Mouse (Mus musculus): ENCODE measurements at regions not wholly inside any gene's neighbourhood (a gene's known extent, or its start where the extent isn't known, plus 50 kb on each side); places are given as distances from the start of the nearest gene placed in this dataset.

- DNase-seq, result no peak
- Histone ChIP-seq H3K4me3 (ENCODE audit: control insufficient read depth, insufficient read depth, low read length) (no peak overlapping the region), H3K4me1 (replicated peaks; ENCODE audit: control insufficient read depth, insufficient read depth, low read length) (no peaks in the 10 kb centered on the region), H3K27me3 (ENCODE audit: control insufficient read depth, insufficient read depth, low read length) (no peaks in the 10 kb centered on the region), H3K27ac (ENCODE audit: control insufficient read depth, insufficient read depth, low read length) (no peak overlapping the region), H3K36me3 (ENCODE audit: control insufficient read depth, insufficient read depth, low read length) (no peaks in the 10 kb centered on the region)
- TF ChIP-seq CTCF (IDR thresholded peaks at IDR 0.05; ENCODE audit: borderline replicate concordance, control insufficient read depth, extremely low read depth, insufficient read depth, low read length, poor library complexity) (no peak), POLR2A (IDR thresholded peaks at IDR 0.05; ENCODE audit: control insufficient read depth, extremely low read depth, insufficient read depth, low read length, poor library complexity) (no peak)
- 71% methylated on average over 3 of the region's 3 CpGs for WGBS
Observed at GRCm38 (mm10) chr10:37494552-37495166, 355.9 kb upstream of the Marcks start.

- TF ChIP-seq POLR2A (IDR thresholded peaks at IDR 0.05; ENCODE audit: control insufficient read depth, extremely low read depth, insufficient read depth, low read length, poor library complexity), result no peak
- TF ChIP-seq CTCF (IDR thresholded peaks at IDR 0.05; ENCODE audit: borderline replicate concordance, control insufficient read depth, extremely low read depth, insufficient read depth, low read length, poor library complexity), result no peak
- Histone ChIP-seq H3K4me1 (replicated peaks; ENCODE audit: control insufficient read depth, insufficient read depth, low read length) (no peaks in the 10 kb centered on the region), H3K4me3 (ENCODE audit: control insufficient read depth, insufficient read depth, low read length) (no peak overlapping the region), H3K27me3 (ENCODE audit: control insufficient read depth, insufficient read depth, low read length) (no peaks in the 10 kb centered on the region), H3K27ac (ENCODE audit: control insufficient read depth, insufficient read depth, low read length) (no peak overlapping the region), H3K36me3 (ENCODE audit: control insufficient read depth, insufficient read depth, low read length) (no peaks in the 10 kb centered on the region)
- 94% methylated on average over 2 of the region's 2 CpGs for WGBS
- DNase-seq, result no peak
Observed at GRCm38 (mm10) chr10:37494098-37494497, 355.4 kb upstream of the Marcks start.

GRCm38 (mm10) chr10:37484311-37485023 is 345.7 kb upstream of the Marcks start:
- DNase-seq, result no peak
- WGBS, result 90% methylated on average over 6 of the region's 6 CpGs
- H3K4me1 ChIP-seq (replicated peaks; ENCODE audit: control insufficient read depth, insufficient read depth, low read length), result no peaks in the 10 kb centered on the region
- no peak overlapping the region for H3K4me3 ChIP-seq (ENCODE audit: control insufficient read depth, insufficient read depth, low read length)
- H3K27ac ChIP-seq (ENCODE audit: control insufficient read depth, insufficient read depth, low read length), result no peak overlapping the region
- no peaks in the 10 kb centered on the region for H3K27me3 ChIP-seq (ENCODE audit: control insufficient read depth, insufficient read depth, low read length)
- TF ChIP-seq POLR2A (IDR thresholded peaks at IDR 0.05; ENCODE audit: control insufficient read depth, extremely low read depth, insufficient read depth, low read length, poor library complexity) (no peak), CTCF (IDR thresholded peaks at IDR 0.05; ENCODE audit: borderline replicate concordance, control insufficient read depth, extremely low read depth, insufficient read depth, low read length, poor library complexity) (no peak)
- no peaks in the 10 kb centered on the region for H3K36me3 ChIP-seq (ENCODE audit: control insufficient read depth, insufficient read depth, low read length)

- H3K36me3 ChIP-seq (ENCODE audit: control insufficient read depth, insufficient read depth, low read length), result no peaks in the 10 kb centered on the region
- no peak overlapping the region for H3K27ac ChIP-seq (ENCODE audit: control insufficient read depth, insufficient read depth, low read length)
- TF ChIP-seq CTCF (IDR thresholded peaks at IDR 0.05; ENCODE audit: borderline replicate concordance, control insufficient read depth, extremely low read depth, insufficient read depth, low read length, poor library complexity) (no peak), POLR2A (IDR thresholded peaks at IDR 0.05; ENCODE audit: control insufficient read depth, extremely low read depth, insufficient read depth, low read length, poor library complexity) (no peak)
- WGBS, result 91% methylated on average over 4 of the region's 4 CpGs
- no peak overlapping the region for H3K4me3 ChIP-seq (ENCODE audit: control insufficient read depth, insufficient read depth, low read length)
- DNase-seq, result no peak
- no peaks in the 10 kb centered on the region for H3K27me3 ChIP-seq (ENCODE audit: control insufficient read depth, insufficient read depth, low read length)
- H3K4me1 ChIP-seq (replicated peaks; ENCODE audit: control insufficient read depth, insufficient read depth, low read length), result no peaks in the 10 kb centered on the region
Observed at GRCm38 (mm10) chr10:37483521-37483920, 344.8 kb upstream of the Marcks start.

- H3K27me3 ChIP-seq (ENCODE audit: control insufficient read depth, insufficient read depth, low read length), result no peaks in the 10 kb centered on the region
- no peak overlapping the region for H3K27ac ChIP-seq (ENCODE audit: control insufficient read depth, insufficient read depth, low read length)
- 92% methylated on average over 1 of the region's 1 CpGs for WGBS
- H3K36me3 ChIP-seq (ENCODE audit: control insufficient read depth, insufficient read depth, low read length), result no peaks in the 10 kb centered on the region
- H3K4me3 ChIP-seq (ENCODE audit: control insufficient read depth, insufficient read depth, low read length), result no peak overlapping the region
- no peak for DNase-seq
- no peaks in the 10 kb centered on the region for H3K4me1 ChIP-seq (replicated peaks; ENCODE audit: control insufficient read depth, insufficient read depth, low read length)
- no peak for TF ChIP-seq CTCF (IDR thresholded peaks at IDR 0.05; ENCODE audit: borderline replicate concordance, control insufficient read depth, extremely low read depth, insufficient read depth, low read length, poor library complexity)
- TF ChIP-seq POLR2A (IDR thresholded peaks at IDR 0.05; ENCODE audit: control insufficient read depth, extremely low read depth, insufficient read depth, low read length, poor library complexity), result no peak
Observed at GRCm38 (mm10) chr10:37481879-37482278, 343.2 kb upstream of the Marcks start.

- Histone ChIP-seq H3K36me3 (ENCODE audit: control insufficient read depth, insufficient read depth, low read length) (no peaks in the 10 kb centered on the region), H3K4me1 (replicated peaks; ENCODE audit: control insufficient read depth, insufficient read depth, low read length) (no peaks in the 10 kb centered on the region), H3K4me3 (ENCODE audit: control insufficient read depth, insufficient read depth, low read length) (no peak overlapping the region), H3K27ac (ENCODE audit: control insufficient read depth, insufficient read depth, low read length) (no peak overlapping the region), H3K27me3 (ENCODE audit: control insufficient read depth, insufficient read depth, low read length) (no peaks in the 10 kb centered on the region)
- TF ChIP-seq CTCF (IDR thresholded peaks at IDR 0.05; ENCODE audit: borderline replicate concordance, control insufficient read depth, extremely low read depth, insufficient read depth, low read length, poor library complexity), result no peak
- TF ChIP-seq POLR2A (IDR thresholded peaks at IDR 0.05; ENCODE audit: control insufficient read depth, extremely low read depth, insufficient read depth, low read length, poor library complexity), result no peak
- WGBS, result 95% methylated on average over 1 of the region's 1 CpGs
- DNase-seq, result no peak
Observed at GRCm38 (mm10) chr10:37480331-37480730, 341.6 kb upstream of the Marcks start.

All from thymus, adult 2 months (tissue).